Comparison of ENCODE assay signal across 17 mouse cellular contexts in the genomic region with DNA sequence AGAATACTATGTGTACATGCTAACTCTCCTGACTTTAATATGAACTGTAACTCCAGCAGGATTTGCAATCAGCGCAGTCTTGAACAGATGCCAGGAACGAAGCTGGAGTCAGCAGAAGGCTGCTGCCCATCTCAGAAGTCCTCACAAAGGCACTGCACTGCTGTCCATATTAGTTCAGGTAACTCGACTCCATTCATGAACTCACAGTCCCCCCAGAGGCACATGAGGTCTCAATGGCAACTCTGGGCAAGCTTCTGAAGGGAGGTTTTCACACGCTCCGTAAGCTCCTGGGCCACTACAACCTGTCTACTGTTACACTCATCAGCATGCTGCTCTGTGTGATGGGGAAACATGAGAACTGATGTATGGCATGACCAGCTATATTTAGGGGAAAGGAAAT.
DNase-seq lines count a peak whose midpoint lies in the region; ATAC-seq lines count a peak whose summit lies in the region.
"Had no signal": no experiment of that assay in that cellular context is flagged by ENCODE, and none has a peak within 500 bp of the region (broad histone marks: within the 10 kb centered on the region; RNA-seq: fewer than 3 reads in every experiment).

No protein-coding gene starts in this region.

- no peaks in the 10 kb centered on the region for H3K36me3 ChIP-seq in hindbrain, embryonic 11.5 days (ENCODE audit: control insufficient read depth, insufficient read depth, low read length)
- no peaks in the 10 kb centered on the region for H3K36me3 ChIP-seq in hindbrain, embryonic 12.5 days
- H3K36me3 ChIP-seq in embryonic facial prominence, embryonic 12.5 days: no peaks in the 10 kb centered on the region
- H3K36me3 ChIP-seq: heart, embryonic 10.5 days; intestine, embryonic 15.5 days; neural tube, embryonic 15.5 days had no signal

- no peak overlapping the region for H3K4me2 ChIP-seq in hindbrain, embryonic 11.5 days (replicated peaks; ENCODE audit: low read depth, low read length)
- no peak overlapping the region for H3K4me2 ChIP-seq in hindbrain, embryonic 12.5 days (replicated peaks)
- H3K4me2 ChIP-seq in embryonic facial prominence, embryonic 12.5 days (replicated peaks): no peak overlapping the region
- H3K4me2 ChIP-seq: intestine, embryonic 15.5 days; neural tube, embryonic 15.5 days had no signal

- H3K27me3 ChIP-seq in hindbrain, embryonic 11.5 days (ENCODE audit: control insufficient read depth, insufficient read depth, low read length): no peaks in the 10 kb centered on the region
- H3K27me3 ChIP-seq in hindbrain, embryonic 12.5 days: no peaks in the 10 kb centered on the region; the same call in 1 of the 2 replicates
- H3K27me3 ChIP-seq in embryonic facial prominence, embryonic 12.5 days: peaks cover 7% of the 10 kb centered on the region; the same call in 1 of the 2 replicates
- H3K27me3 ChIP-seq: intestine, embryonic 15.5 days; neural tube, embryonic 15.5 days had no signal

- no peak overlapping the region for H3K9ac ChIP-seq in hindbrain, embryonic 11.5 days (ENCODE audit: low read depth, low read length)
- H3K9ac ChIP-seq in hindbrain, embryonic 12.5 days: no peak overlapping the region
- no peak overlapping the region for H3K9ac ChIP-seq in embryonic facial prominence, embryonic 12.5 days
- H3K9ac ChIP-seq: intestine, embryonic 15.5 days; liver, postnatal 0 days; neural tube, embryonic 15.5 days had no signal

- ATAC-seq in hindbrain, embryonic 11.5 days (ENCODE audit: low FRiP score): no peak
- no peak for ATAC-seq in hindbrain, embryonic 12.5 days (ENCODE audit: low FRiP score)
- ATAC-seq in embryonic facial prominence, embryonic 12.5 days (ENCODE audit: insufficient number of reproducible peaks, insufficient read depth, low FRiP score, low TSS enrichment): peak; percentile 55; the same call in 1 of the 2 replicates
- ATAC-seq: intestine, embryonic 15.5 days; liver, postnatal 0 days had no signal

- H3K9me3 ChIP-seq in hindbrain, embryonic 11.5 days (ENCODE audit: control insufficient read depth, low read length): no peaks in the 10 kb centered on the region
- H3K9me3 ChIP-seq in hindbrain, embryonic 12.5 days (replicated peaks): no peaks in the 10 kb centered on the region
- H3K9me3 ChIP-seq in embryonic facial prominence, embryonic 12.5 days: no peaks in the 10 kb centered on the region
- H3K9me3 ChIP-seq: heart, embryonic 10.5 days; intestine, embryonic 15.5 days; neural tube, embryonic 15.5 days had no signal

- intact Hi-C loops in gastrocnemius, postnatal 36 days (cut with DNase I): no loop called here

- 0 out of 2 replicates have a peak, but pooled peaks cover 2% of the 10 kb centered on the region for H3K4me1 ChIP-seq in hindbrain, embryonic 11.5 days (replicated peaks; ENCODE audit: control insufficient read depth, insufficient read depth, low read length)
- peaks cover 18% of the 10 kb centered on the region for H3K4me1 ChIP-seq in hindbrain, embryonic 12.5 days
- H3K4me1 ChIP-seq in embryonic facial prominence, embryonic 12.5 days: peaks cover 27% of the 10 kb centered on the region
- H3K4me1 ChIP-seq: intestine, embryonic 15.5 days had no signal

- peak; percentile 25 for DNase-seq in hindbrain, embryonic 11.5 days (ENCODE audit: low spot score)
- peak; percentile 57 for DNase-seq in embryo, embryonic 10.5 days (ENCODE audit: low spot score)
- DNase-seq in gastrocnemius, postnatal 36 days: peak; percentile 31 to 34
- DNase-seq in right cerebral cortex, postnatal 10 days (ENCODE audit: low spot score in 2 of 2): no peak
- DNase-seq in thymus, postnatal 25 days: no peak
- no peak for DNase-seq in adrenal gland, postnatal 25 days
- DNase-seq: adrenal gland, postnatal 36 days; heart, postnatal 36 days; liver, postnatal 0 days; thymus, adult 18-20 months had no signal

- no peak overlapping the region for H3K4me3 ChIP-seq in hindbrain, embryonic 11.5 days (ENCODE audit: low read depth, low read length)
- no peak overlapping the region for H3K4me3 ChIP-seq in hindbrain, embryonic 12.5 days
- H3K4me3 ChIP-seq in embryonic facial prominence, embryonic 12.5 days: no peak overlapping the region
- H3K4me3 ChIP-seq: heart, embryonic 10.5 days; intestine, embryonic 15.5 days; layer of hippocampus, adult 2 months; neural tube, embryonic 15.5 days had no signal

- H3K27ac ChIP-seq in hindbrain, embryonic 11.5 days (ENCODE audit: low read depth, low read length): no peak overlapping the region
- no peak overlapping the region for H3K27ac ChIP-seq in hindbrain, embryonic 12.5 days
- no peak overlapping the region for H3K27ac ChIP-seq in embryonic facial prominence, embryonic 12.5 days
- H3K27ac ChIP-seq: heart, embryonic 10.5 days; intestine, embryonic 15.5 days; layer of hippocampus, adult 2 months; macrophage; neural tube, embryonic 15.5 days had no signal

- WGBS in hindbrain, embryonic 11.5 days: 68% methylated on average over 5 of the region's 5 CpGs
- 54% methylated on average over 5 of the region's 5 CpGs for WGBS in hindbrain, embryonic 12.5 days
- WGBS in embryonic facial prominence, embryonic 12.5 days: 27% methylated on average over 5 of the region's 5 CpGs

Comparison
In these comparisons a context has a peak if more than half of its experiments do, and no peak if none do; other contexts are left out.
1. DNase-seq: peak in hindbrain, embryonic 11.5 days (single experiment), embryo, embryonic 10.5 days (single experiment) and gastrocnemius, postnatal 36 days (2 of 2); none in right cerebral cortex, postnatal 10 days (0 of 2), thymus, postnatal 25 days (single experiment) and adrenal gland, postnatal 25 days (single experiment).